Mouse (Mus musculus) gastrocnemius, postnatal 10 days (tissue): ENCODE measurements at regions not wholly inside any gene's neighbourhood (a gene's known extent, or its start where the extent isn't known, plus 50 kb on each side); places are given as distances from the start of the nearest gene placed in this dataset.

ENCODE experiments used
- DNase-seq: peaks from one replicate; pipeline ENCODE4 v3.0.0; 2021; ENCODE audit warnings: mixed read lengths

DNA sequence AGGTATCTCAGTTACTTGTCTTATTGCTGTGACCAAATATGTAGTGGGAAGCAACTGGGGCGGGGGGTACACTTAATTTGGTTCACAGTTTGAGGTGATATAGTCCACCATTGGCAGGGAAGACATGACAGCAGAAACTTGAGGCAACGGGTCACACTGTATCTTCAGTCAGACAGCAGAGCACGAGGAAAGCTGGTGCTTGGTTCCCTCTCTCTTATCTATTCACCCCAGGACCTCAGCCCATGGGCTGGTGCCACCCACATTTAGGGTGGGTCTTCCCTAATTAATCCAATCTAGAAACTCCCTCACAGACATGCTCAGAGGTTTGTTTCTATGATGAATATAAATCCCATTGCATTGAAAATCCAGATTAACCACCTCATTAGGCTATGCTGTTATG, 56.5 kb downstream of the Otud1 start:
- no peak for DNase-seq

DNA sequence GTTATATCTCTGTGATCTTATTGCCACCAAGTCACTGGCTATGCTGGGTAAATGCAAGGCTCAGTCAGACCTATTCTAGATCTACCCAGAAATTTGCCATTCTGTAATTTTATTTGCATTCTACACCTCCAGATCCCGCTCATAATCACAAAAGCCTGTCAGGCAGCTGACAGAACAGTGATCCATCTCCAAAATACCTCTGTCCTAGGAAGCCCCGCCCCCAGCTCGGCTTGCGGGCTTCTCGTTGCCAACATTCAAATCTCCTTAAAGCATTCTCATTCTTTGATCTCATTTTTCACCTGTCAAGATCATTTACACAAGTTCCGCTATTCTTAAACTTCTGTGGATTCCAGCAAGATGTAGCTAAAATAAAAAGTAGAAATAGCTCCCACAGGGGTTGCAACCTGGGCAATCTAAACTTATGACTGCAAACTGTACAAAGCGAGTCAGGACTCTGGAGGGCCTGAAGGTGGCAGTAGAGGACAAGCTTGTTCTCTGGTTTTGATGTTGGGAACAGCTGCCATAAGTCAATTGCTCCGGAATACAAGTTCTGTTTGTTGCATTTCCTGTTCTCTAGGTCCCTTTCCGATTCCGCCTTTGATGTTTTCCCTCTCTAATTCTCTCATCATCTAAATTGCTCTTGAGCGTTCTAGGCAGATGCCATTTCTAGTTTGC, 58.1 kb downstream of the Otud1 start:
- DNase-seq, result peak; percentile 55

- no peak for DNase-seq
Observed at GRCm38 (mm10) chr2:19716388-19716787, 58.8 kb downstream of the Otud1 start.

DNA sequence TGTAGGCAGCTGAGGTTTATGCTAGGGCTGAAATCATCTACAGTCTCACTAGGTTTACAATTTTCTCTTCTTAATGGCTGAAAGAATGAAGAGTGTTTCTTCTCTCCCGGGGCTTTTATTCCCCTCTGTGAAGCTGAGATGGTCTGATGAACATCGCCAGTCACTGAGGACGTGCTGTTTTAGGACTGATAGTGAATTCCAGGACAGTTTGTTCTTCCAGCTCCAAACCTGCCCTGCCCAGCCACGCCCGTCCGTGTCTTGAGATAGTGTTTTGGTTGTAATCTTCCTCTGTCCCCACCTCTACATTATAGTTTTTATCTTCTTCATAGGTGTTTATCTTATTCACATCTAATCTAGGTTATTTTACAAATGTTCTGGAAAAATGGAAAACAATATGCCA, 68.5 kb downstream of the Otud1 start:
- DNase-seq, result no peak

GRCm38 (mm10) chr2:19726904-19727303, 69.4 kb downstream of the Otud1 start:
- DNase-seq, result peak; percentile 72

DNA sequence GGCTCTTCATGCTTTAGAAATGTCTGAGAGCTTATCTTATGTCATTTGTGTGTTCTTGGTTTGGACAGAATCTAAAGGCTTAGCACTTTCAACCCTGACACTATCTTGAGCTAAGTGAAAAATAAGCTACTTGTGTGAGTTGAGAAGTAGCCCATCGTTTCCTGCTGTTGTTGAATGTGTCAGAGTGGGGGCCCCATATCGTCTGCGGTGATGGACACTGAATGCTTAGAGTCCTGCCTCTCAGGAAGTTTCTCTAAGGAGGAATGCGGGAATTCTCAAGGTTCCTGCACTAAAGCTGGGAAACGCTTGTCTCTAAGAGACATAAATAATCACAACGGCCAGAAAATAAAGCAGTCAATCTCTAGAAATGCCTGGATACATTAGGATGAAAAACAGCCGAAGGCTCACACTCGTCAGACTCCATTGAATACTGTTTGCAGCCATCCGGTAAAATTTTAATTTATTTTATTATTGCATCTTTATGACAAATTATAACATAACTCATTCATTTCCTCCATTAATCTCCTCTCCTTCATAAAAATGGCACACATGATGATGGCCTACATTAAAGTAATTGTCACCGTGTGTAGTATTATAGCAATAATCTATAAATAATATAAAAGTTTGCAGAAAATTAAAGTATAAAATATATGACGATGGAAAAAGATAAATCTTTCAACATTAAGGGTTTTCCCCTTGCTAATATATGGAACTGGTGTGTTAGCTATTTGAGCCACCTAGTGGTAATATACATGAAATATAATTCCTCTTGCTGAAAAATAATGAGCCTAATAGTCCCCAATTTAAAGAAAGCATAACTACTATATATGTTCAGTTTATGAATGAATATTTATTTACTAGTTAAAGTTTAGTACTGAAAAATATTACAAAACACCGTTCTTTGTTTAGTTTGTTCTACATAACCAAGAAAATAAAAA, 75.6 kb downstream of the Otud1 start:
- DNase-seq, result no peak

DNA sequence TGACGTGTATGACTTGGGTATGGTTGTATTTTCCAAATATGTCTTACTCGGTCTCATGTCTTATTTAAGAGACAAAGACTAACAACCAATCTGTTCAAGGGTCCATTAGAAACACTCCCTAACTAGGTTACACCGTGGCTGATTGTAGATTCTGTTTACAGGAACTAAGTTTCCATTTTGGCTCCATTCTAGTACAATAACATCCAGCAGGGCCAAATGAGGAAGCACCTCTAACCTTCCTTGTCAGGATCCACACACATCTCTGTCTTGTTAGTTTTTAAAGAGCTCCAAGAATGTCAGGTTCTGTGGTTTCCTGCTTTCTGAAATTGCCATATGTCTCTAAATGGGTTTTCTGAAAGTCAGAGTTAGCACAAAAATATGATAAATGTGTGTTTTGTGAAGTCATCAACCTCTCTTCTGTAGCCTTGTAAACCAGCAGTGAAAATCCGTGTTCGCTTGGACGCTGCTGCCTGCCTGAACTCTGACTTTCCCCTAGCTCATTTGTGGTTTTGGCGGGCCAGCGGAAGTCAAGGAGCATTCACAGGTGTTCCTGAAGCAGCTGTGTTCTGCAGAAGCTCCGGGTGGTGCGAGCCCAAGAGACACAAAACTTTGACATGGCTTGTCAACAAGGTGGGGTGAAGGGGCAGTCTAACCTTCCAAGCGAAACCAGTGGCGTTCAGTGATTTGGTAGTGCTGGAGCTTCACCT, 76.8 kb downstream of the Otud1 start:
- DNase-seq, result no peak

DNA sequence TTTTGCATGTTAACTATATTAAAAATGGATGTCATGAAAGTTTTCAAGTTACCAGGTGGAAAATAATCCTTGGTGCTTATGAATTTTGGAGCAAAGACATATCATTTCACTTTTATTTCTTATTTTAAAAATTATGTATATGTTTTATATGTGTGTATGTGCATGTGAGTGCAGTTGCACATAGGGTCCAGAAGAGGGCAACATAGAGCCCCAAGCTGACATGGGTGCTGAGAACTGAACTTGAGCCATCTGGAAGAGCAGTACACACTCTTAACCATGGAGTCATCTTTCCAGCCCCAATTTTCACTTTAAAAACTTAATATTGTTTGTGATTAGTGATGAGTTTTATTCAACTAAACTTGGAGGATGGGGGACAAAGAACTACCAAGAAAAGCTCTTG, 84.0 kb downstream of the Otud1 start:
- DNase-seq, result no peak

DNA sequence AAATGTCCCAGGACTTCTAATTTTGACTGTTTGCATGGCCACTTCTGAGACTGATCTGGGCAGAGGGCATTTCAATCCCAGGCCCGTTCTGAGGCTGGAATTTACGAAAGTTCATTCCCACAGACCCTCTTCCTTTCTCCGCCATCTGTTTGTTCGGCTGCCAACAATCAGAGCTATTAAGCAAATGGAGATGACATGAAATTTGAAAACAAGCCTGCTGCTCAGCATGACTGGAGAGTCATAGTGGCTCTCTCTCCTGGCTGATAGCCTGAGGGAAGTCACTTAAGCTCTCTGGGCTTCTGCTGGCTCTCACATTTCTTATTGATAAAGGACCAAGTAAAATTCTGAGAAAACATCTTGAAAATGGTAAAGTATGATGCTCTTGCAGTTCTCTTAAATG, 85.9 kb downstream of the Otud1 start:
- no peak for DNase-seq

GRCm38 (mm10) chr2:19744986-19745660, 87.6 kb downstream of the Otud1 start:
- no peak for DNase-seq

- DNase-seq, result no peak
Observed at GRCm38 (mm10) chr2:19752753-19753152, 95.2 kb downstream of the Otud1 start.

- no peak for DNase-seq
Observed at GRCm38 (mm10) chr2:19753479-19753878, 95.9 kb downstream of the Otud1 start.

GRCm38 (mm10) chr2:19757910-19758309, 100.4 kb downstream of the Otud1 start:
- no peak for DNase-seq

DNA sequence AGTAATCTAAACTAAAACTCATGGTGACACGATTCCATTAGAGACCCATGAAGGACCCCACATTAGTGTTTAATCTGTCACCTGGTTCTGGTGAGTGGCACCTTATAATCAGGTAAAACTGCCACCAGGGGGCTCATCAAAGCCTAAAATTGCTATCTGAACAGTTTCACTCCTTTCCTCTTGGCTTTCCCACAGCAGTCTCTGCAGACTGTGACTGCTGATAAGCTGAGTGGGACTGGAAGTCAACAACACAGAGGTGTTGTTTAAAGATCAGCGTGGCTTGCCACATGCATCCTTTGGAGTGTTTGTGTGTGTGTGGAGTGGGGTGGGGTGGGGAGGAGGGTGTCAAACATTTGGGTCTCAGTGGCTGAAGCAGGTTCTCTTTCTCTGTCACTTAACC, 101.6 kb downstream of the Otud1 start:
- DNase-seq, result no peak

- DNase-seq, result no peak
Observed at GRCm38 (mm10) chr2:19759577-19759976, 102.0 kb downstream of the Otud1 start.

DNA sequence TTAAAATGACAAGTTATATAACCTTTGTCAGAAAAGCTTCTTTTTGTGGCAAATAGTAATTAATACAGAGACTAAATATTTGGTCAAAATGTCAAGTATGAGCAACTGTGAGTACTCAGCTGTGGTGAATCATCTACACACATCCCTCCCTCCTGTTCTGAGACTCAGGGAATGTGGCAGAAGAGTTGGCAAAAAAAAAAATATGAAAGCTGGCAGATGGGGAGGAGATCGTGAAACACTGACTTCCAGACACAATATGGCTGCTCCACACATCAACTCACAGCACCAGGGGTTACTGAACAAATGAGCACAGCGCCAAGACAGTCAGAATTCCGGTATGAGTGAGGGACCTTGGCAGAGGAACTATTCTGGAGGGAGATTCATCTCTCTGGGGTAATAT, 105.4 kb downstream of the Otud1 start:
- DNase-seq, result no peak

DNA sequence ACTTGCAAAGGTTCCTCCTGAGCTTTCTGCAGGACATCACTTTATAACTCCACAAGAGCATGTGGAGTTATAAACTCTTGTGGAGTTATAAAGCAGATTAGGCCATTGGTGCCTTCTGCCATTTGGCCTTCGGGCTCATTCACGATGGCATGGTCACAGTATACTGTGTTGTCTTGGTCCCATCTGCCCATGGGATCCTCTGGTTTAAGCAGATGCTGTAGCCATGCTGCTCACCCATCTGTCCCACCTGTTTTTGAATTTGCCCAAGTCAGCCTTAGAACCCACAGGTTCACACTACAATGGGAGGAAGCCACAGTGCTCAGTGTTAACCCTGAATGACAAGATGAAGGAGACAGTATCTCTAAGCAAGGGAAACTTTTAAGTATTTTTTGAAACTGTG, 124.7 kb upstream of the Etl4 start:
- no peak for DNase-seq

DNA sequence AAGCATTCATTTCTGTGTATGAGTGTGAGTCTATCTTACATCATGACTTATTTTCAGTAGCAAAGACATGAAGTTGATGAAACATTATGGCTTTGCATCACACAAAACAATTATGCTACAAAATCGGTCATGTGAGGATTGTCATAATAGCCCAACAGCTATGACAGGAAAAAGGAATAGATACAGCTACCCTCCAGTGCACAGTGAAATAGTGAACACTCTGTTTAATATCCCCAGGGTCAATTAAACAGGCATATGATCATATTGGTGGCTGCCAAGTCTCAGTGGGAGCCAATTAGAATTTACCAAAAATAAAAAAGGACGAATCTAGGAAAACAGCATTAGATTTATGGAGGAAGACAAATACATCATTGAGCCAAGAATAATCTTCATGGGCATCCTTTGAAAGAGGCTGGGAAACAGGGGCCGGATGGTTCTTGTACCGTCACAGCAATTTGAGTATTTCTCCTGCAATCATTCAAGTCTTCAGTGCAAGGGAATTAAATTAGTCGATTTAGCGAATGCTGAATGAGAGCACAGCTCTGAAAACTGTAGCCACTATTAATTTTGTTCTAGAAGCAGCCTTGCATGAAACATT, 123.8 kb upstream of the Etl4 start:
- no peak for DNase-seq

DNA sequence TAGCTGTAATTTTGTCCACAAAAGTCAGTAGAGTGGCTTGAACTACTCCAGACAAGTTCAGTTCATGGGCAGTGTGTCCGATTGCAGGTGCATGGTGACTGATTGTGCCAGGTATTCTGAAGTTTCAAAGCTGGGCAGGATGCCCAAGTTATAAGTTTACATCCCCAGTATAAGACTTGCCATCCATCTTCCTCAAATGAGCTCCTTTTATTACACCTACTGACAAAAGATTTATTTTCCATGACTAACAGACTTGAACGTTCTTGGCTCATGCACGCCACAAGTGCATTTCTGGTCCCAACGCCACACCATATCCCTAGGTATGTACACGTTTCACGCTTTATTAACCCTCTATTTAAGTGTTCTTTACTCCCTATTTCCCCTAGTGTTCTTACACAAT, 117.4 kb upstream of the Etl4 start:
- DNase-seq, result no peak

GRCm38 (mm10) chr2:19796790-19797189, 112.8 kb upstream of the Etl4 start:
- DNase-seq, result no peak
